Mouse (Mus musculus) erythroblast, embryonic 14.5 days (primary cell): ENCODE data around the gene Entpd8.

ENCODE experiments used
- GATA1 ChIP-seq: IDR thresholded peaks from 2 replicates; pipeline ENCODE4 v1.6.1; 2012; ENCODE audit warnings: low read length, inconsistent platforms, mixed read lengths
- TAL1 ChIP-seq: IDR thresholded peaks from 3 replicates; pipeline ENCODE4 v1.6.1; 2012; ENCODE audit warnings: low read length, inconsistent platforms, mixed read lengths

- TF ChIP-seq GATA1: no peak
- no peak for TF ChIP-seq TAL1
Observed at GRCm38 (mm10) chr2:25120963-25121362, 40.9 kb downstream of the Entpd8 start.
